Mouse (Mus musculus) embryo, embryonic 9.5 days (tissue): ENCODE data around the gene Zfp786.
"Not testable (repeated sequence)": the region's sequence is repeated elsewhere in the genome, so short reads cannot be mapped to it uniquely, and the experiment has no call there.

Experiments used
- DNase-seq: peaks from one replicate; pipeline ENCODE4 v3.0.0-alpha.2; 2017; ENCODE audit errors: extremely low spot score

The Zfp786 gene

GRCm38 (mm10) chr6:47830104-47831078, at the start of gene Zfp786:
Zfp786 (minus strand) TSS chr6:47830867.
- DNase-seq: peak; percentile 91

GRCm38 (mm10) chr6:47880166-47880565, 49.5 kb upstream of the Zfp786 start:
- DNase-seq: no peak

- DNase-seq: no peak
Observed at GRCm38 (mm10) chr6:47879049-47879716, 48.5 kb upstream of the Zfp786 start.

DNA sequence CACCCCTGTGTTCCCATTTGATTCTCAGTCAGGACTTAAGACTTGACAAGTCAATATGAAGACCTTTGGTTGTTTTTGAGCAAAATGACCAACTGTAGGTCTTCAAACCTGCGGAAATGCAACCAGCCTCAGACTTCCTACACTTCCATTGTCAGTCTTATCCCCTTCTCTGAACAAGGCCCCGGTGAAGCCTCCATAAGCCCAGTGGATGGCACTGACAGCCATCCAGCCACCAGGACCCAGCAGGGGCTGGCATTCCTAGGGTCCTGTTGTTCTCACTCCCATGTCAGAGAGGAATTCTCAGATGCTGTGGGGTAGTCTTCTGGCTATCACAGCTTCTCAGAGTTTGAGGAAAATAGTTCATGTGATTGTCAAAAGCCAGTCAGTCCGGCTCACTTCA, 47.9 kb upstream of the Zfp786 start:
- peak; percentile 2 for DNase-seq

- DNase-seq: no peak
Observed at GRCm38 (mm10) chr6:47878133-47878514, 47.5 kb upstream of the Zfp786 start.

- DNase-seq: peak; percentile 94
Observed at GRCm38 (mm10) chr6:47877461-47878132, 46.9 kb upstream of the Zfp786 start.

- DNase-seq: no peak
Observed at GRCm38 (mm10) chr6:47877058-47877457, 46.4 kb upstream of the Zfp786 start, which contains the start of gene Zfp282. Zfp282 (plus strand) TSS chr6:47877204.

DNA sequence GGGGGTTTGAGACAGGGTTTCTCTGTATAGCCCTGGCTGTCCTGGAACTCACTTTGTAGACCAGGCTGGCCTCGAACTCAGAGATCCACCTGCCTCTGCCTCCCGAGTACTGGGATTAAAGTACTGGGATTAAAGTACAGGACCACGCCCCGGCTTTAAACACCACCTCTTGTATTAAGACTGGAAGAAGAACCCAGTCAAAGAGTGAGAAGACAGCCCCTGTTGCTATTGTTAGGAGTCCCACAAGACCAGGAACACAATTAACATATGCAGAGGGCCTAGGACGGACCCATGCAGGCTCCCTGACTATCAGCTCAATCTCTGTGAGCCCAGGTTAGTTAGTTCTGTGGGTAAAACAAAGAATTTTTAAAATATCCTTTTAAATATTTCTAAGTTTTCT, 41.6 kb upstream of the Zfp786 start:
- no peak for DNase-seq

DNA sequence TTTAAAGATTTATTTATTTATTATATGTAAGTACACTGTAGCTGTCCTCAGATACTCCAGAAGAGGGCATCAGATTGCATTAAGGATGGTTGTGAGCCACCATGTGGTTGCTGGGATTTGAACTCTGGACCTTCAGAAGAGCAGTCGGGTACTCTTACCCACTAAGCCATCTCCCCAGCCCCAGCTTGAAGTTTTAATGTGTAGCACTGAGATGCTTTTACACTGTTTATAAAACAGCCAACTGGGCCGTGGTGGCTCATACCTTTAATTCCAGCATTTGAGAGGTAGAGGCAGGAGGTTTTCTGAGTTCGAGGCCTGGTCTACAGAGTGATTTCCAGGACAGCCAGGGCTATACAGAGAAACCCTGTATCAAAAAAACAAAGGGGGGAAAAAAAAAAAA, 27.1 kb upstream of the Zfp786 start:
- DNase-seq: not testable (repeated sequence)

DNA sequence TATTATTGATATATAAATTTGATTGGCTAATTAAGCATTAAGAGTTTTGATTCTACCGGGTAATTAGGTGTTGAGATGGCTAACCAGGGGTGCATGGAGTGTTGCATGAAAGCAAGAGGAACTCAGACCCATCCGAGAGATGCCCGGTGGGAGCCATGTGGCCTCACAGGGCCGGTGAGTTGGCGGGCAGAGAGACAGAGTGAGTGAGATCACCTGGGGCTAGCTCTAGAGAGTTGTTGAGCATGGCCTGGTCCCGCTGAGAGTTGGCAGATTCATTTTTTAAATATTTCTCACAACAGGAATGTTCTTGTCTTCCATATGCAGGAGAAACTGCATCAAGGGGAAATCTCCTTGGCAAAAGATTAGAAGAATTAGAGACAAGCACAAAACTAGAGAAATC, 26.6 kb upstream of the Zfp786 start:
- DNase-seq: no peak

DNA sequence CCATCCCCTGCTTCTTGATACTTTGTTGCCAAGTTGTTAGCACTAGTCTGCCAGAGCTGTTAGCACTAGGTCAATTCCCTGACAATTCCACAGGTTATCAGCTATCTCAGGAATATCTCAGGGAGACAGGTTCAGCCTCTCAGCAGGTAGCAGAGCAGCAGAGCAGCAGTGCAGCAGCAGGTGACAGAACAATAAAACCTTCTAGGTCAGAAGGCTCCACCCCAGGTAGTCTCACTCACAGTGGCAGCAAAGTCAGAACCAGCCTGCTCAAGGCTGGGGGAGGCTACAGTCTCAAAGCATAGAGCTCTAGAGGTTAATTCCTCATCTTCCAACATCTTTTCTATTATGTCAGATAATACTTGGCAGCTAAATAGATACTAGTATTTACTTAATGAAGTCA, 15.1 kb upstream of the Zfp786 start:
- no peak for DNase-seq

GRCm38 (mm10) chr6:47842337-47842736, 11.7 kb upstream of the Zfp786 start:
- no peak for DNase-seq

- DNase-seq: no peak
Observed at GRCm38 (mm10) chr6:47841831-47842230, 11.2 kb upstream of the Zfp786 start.

DNA sequence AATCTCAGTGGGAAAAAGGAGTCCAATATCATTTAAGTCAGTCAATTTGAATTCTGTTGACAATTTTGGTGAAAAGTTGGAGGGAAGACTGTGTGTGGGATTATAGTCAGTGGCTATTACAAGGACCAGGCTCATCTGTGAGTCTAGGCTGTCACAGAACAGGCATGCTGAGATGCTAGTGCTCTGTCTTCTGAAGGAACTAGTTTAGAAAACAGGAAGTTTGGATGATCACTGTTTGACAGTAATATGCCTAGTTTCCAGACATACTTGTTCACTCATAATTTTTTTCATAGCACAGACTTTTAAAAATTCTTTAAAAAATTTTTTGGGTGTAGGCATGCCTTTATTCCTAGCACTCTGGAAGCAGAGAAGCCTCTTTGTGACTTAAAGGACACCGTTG, 10.4 kb upstream of the Zfp786 start:
- DNase-seq: no peak

GRCm38 (mm10) chr6:47837630-47838029, 7.0 kb upstream of the Zfp786 start:
- no peak for DNase-seq

GRCm38 (mm10) chr6:47835984-47836521, 5.4 kb upstream of the Zfp786 start:
- peak; percentile 64 for DNase-seq

GRCm38 (mm10) chr6:47835482-47835983, 4.9 kb upstream of the Zfp786 start, which contains the start of gene Zfp398:
Zfp398 (plus strand) TSS chr6:47835661.
- DNase-seq: peak; percentile 97

- no peak for DNase-seq
Observed at GRCm38 (mm10) chr6:47832220-47832619, 1.6 kb upstream of the Zfp786 start.

- DNase-seq: peak; percentile 20
Observed at GRCm38 (mm10) chr6:47828950-47829349, 1.7 kb downstream of the Zfp786 start.

DNA sequence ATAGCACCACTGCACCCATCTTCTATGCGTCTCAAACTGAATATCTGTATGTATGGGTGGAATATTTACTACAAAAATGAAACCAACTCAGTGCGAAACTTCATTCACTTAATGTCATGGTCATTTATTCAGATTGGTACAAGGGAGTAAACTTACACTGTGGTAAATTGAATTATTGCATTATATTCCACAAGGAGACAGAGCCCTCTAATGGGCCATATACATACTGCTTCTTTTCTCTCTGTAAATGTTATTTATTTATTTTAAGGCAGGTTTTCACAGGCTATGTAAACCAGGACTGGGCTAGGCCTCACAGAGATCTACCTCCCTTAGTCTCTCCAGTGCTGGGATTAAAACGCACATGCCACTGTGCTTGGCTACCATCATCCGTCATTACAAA, 3.2 kb downstream of the Zfp786 start:
- no peak for DNase-seq

DNA sequence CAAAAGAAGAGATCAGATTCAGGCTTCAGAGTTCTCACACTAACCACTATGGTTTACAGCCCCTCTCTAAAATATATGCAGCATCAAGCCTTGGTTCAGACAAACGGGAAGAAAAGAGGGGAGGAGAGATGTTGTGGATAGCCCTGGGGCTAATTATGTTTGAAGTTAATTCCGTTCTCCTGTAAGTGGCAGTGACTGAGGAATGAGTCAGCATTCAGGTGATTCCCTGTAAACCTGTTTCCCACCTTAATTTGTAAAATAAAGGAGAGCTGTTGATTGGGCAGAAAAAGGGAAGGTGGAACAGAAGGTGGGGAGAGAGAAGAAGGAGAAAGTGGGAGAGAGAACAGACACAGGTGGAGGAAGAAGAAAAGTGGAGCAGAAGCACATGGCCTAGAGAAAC, 6.4 kb downstream of the Zfp786 start:
- DNase-seq: no peak

GRCm38 (mm10) chr6:47821776-47822175, 8.9 kb downstream of the Zfp786 start:
- no peak for DNase-seq
